Mouse (Mus musculus): ENCODE results near the gene Kmt5a. TPM values are rescaled to one million over a fixed set of nuclear protein-coding genes. Genes with fewer than 3 reads are reported as not detected.

Kmt5a gene
- polyA plus RNA-seq (2012): 334 and 369 TPM in 2 replicates

- TF ChIP-seq GATA1 (IDR thresholded peaks at IDR 0.05; ENCODE audit: low read length): no peak
Measured at GRCm38 (mm10) chr5:124439447-124440093, at the start of gene Kmt5a. Gene Kmt5a, plus strand, starts transcription at chr5:124439930.

GRCm38 (mm10) chr5:124392412-124392811 is 47.3 kb upstream of the Kmt5a start:
- TF ChIP-seq GATA1 (IDR thresholded peaks at IDR 0.05; ENCODE audit: low read length): peak; percentile 69

GRCm38 (mm10) chr5:124393726-124394125 is 46.0 kb upstream of the Kmt5a start:
- no peak for TF ChIP-seq GATA1 (IDR thresholded peaks at IDR 0.05; ENCODE audit: low read length)

GRCm38 (mm10) chr5:124410808-124411207 is 28.9 kb upstream of the Kmt5a start:
- no peak for TF ChIP-seq GATA1 (IDR thresholded peaks at IDR 0.05; ENCODE audit: low read length)

- TF ChIP-seq GATA1 (IDR thresholded peaks at IDR 0.05; ENCODE audit: low read length): no peak
Measured at GRCm38 (mm10) chr5:124412163-124412562, 27.6 kb upstream of the Kmt5a start.

GRCm38 (mm10) chr5:124418903-124419302 is 20.8 kb upstream of the Kmt5a start:
- peak; percentile 84 for TF ChIP-seq GATA1 (IDR thresholded peaks at IDR 0.05; ENCODE audit: low read length)

- TF ChIP-seq GATA1 (IDR thresholded peaks at IDR 0.05; ENCODE audit: low read length): no peak
Measured at GRCm38 (mm10) chr5:124421786-124422185, 17.9 kb upstream of the Kmt5a start.

- TF ChIP-seq GATA1 (IDR thresholded peaks at IDR 0.05; ENCODE audit: low read length): no peak
Measured at GRCm38 (mm10) chr5:124424200-124424722, 15.5 kb upstream of the Kmt5a start.

- no peak for TF ChIP-seq GATA1 (IDR thresholded peaks at IDR 0.05; ENCODE audit: low read length)
Measured at GRCm38 (mm10) chr5:124424723-124425411, 14.9 kb upstream of the Kmt5a start.

- TF ChIP-seq GATA1 (IDR thresholded peaks at IDR 0.05; ENCODE audit: low read length): no peak
Measured at GRCm38 (mm10) chr5:124425412-124426259, 14.1 kb upstream of the Kmt5a start, which contains the start of gene Sbno1. Gene Sbno1, minus strand, starts transcription at chr5:124426001.

GRCm38 (mm10) chr5:124426475-124427071 is 13.2 kb upstream of the Kmt5a start:
- TF ChIP-seq GATA1 (IDR thresholded peaks at IDR 0.05; ENCODE audit: low read length): no peak

- TF ChIP-seq GATA1 (IDR thresholded peaks at IDR 0.05; ENCODE audit: low read length): no peak
Measured at GRCm38 (mm10) chr5:124432398-124433012, 7.2 kb upstream of the Kmt5a start.

- no peak for TF ChIP-seq GATA1 (IDR thresholded peaks at IDR 0.05; ENCODE audit: low read length)
Measured at GRCm38 (mm10) chr5:124433048-124433447, 6.7 kb upstream of the Kmt5a start.

- no peak for TF ChIP-seq GATA1 (IDR thresholded peaks at IDR 0.05; ENCODE audit: low read length)
Measured at GRCm38 (mm10) chr5:124438229-124438628, 1.5 kb upstream of the Kmt5a start.

GRCm38 (mm10) chr5:124438746-124439145 is 984 bp upstream of the Kmt5a start:
- no peak for TF ChIP-seq GATA1 (IDR thresholded peaks at IDR 0.05; ENCODE audit: low read length)
